Mouse (Mus musculus) hindbrain, embryonic 15.5 days (tissue): ENCODE measurements around the gene Amdhd1. TPM values are rescaled to one million over a fixed set of nuclear protein-coding genes. Genes with fewer than 3 reads are reported as not detected.

Source experiments
- ATAC-seq: fragments of 200-750 bp; cut with Nextera tagmentation; 2 replicates; pipeline ENCODE4 v1.8.0; 2017; ENCODE audit warnings: low read depth, moderate number of reproducible peaks, moderate TSS enrichment; ENCODE audit not compliant: low FRiP score
- H3K27ac ChIP-seq: fragments of 300-500 bp; sonication (generic); replicated peaks from 2 replicates; pipeline ENCODE4 v1.5.1; 2015; ENCODE audit warnings: mild to moderate bottlenecking, inconsistent platforms
- H3K27me3 ChIP-seq: fragments of 300-500 bp; sonication (generic); 2 replicates; pipeline ENCODE4 v1.6.1; 2015; ENCODE audit warnings: control low read depth, inconsistent platforms
- H3K36me3 ChIP-seq: fragments of 300-500 bp; sonication (generic); 2 replicates; pipeline ENCODE4 v1.6.1; 2015; ENCODE audit warnings: control low read depth, inconsistent platforms
- H3K4me1 ChIP-seq: fragments of 300-500 bp; sonication (generic); replicated peaks from 2 replicates; pipeline ENCODE4 v1.6.1; 2015; ENCODE audit warnings: control low read depth, inconsistent platforms
- H3K4me2 ChIP-seq: fragments of 300-500 bp; sonication (generic); 2 replicates; pipeline ENCODE4 v1.6.1; 2015; ENCODE audit warnings: moderate library complexity, mild to moderate bottlenecking, inconsistent platforms
- H3K4me3 ChIP-seq: fragments of 300-500 bp; sonication (generic); 2 replicates; pipeline ENCODE4 v1.5.1; 2015; ENCODE audit warnings: mild to moderate bottlenecking, inconsistent platforms
- H3K9ac ChIP-seq: fragments of 300-500 bp; sonication (generic); 2 replicates; pipeline ENCODE4 v1.6.1; 2015; ENCODE audit warnings: inconsistent platforms
- H3K9me3 ChIP-seq: fragments of 300-500 bp; sonication (generic); 2 replicates; pipeline ENCODE4 v1.6.1; 2016; ENCODE audit warnings: control low read depth, inconsistent platforms
- WGBS: fragments of 180-500 bp; shearing (Covaris S2); methylation state at CpG from one replicate; pipeline ENCODE4 v1.1.7; 2015; 5-methylcytosine and 5-hydroxymethylcytosine counted together
- polyA plus RNA-seq: library from polyadenylated mRNA; unstranded; fragments of >200 nt; fragmentation: Nextera tagmentation; extraction: Ambion mirVana; gene quantifications from 2 replicates; pipeline ENCODE4 v1.2.1, GENCODE M21; 2015

Gene Amdhd1
- polyA plus RNA-seq, 1 experiment from 2014 or later = 0.12 TPM

GRCm38 (mm10) chr10:93538287-93538686 is 1.5 kb downstream of the Amdhd1 start:
- no peak overlapping the region for H3K27ac ChIP-seq
- H3K9ac ChIP-seq = no peak overlapping the region
- 0 out of 2 replicates have a peak, but pooled peaks cover 9% of the 10 kb centered on the region for H3K27me3 ChIP-seq
- H3K36me3 ChIP-seq = no peaks in the 10 kb centered on the region
- no peak for ATAC-seq
- H3K4me2 ChIP-seq = no peak overlapping the region
- no peak overlapping the region for H3K4me3 ChIP-seq
- H3K9me3 ChIP-seq = no peaks in the 10 kb centered on the region
- H3K4me1 ChIP-seq = peaks cover 17% of the 10 kb centered on the region
- WGBS = 89% methylated on average over 2 of the region's 2 CpGs

GRCm38 (mm10) chr10:93525329-93525728 is 14.5 kb downstream of the Amdhd1 start:
- no peak overlapping the region for H3K9ac ChIP-seq
- H3K4me1 ChIP-seq = no peaks in the 10 kb centered on the region
- no peak overlapping the region for H3K4me3 ChIP-seq
- no peaks in the 10 kb centered on the region for H3K27me3 ChIP-seq
- no peak overlapping the region for H3K4me2 ChIP-seq
- no peak overlapping the region for H3K27ac ChIP-seq
- H3K36me3 ChIP-seq = no peaks in the 10 kb centered on the region
- ATAC-seq = no peak
- WGBS = 91% methylated on average over 1 of the region's 1 CpGs
- no peaks in the 10 kb centered on the region for H3K9me3 ChIP-seq

GRCm38 (mm10) chr10:93520994-93521393 is 18.8 kb downstream of the Amdhd1 start:
- Histone ChIP-seq H3K27ac (no peak overlapping the region), H3K9me3 (no peaks in the 10 kb centered on the region), H3K9ac (no peak overlapping the region), H3K4me1 (no peaks in the 10 kb centered on the region), H3K4me3 (no peak overlapping the region), H3K4me2 (no peak overlapping the region), H3K36me3 (no peaks in the 10 kb centered on the region), H3K27me3 (no peaks in the 10 kb centered on the region)
- 65% methylated on average over 4 of the region's 4 CpGs for WGBS
- ATAC-seq = no peak

- Histone ChIP-seq H3K4me2 (no peak overlapping the region), H3K27ac (no peak overlapping the region), H3K4me1 (no peaks in the 10 kb centered on the region), H3K9ac (no peak overlapping the region), H3K27me3 (no peaks in the 10 kb centered on the region), H3K4me3 (no peak overlapping the region), H3K9me3 (no peaks in the 10 kb centered on the region), H3K36me3 (no peaks in the 10 kb centered on the region)
- ATAC-seq = no peak
- WGBS = 85% methylated on average over 5 of the region's 5 CpGs
Observed at GRCm38 (mm10) chr10:93519756-93520155, 20.1 kb downstream of the Amdhd1 start.

GRCm38 (mm10) chr10:93519159-93519558 is 20.7 kb downstream of the Amdhd1 start:
- Histone ChIP-seq H3K27me3 (no peaks in the 10 kb centered on the region), H3K9ac (no peak overlapping the region), H3K9me3 (no peaks in the 10 kb centered on the region), H3K27ac (no peak overlapping the region), H3K36me3 (no peaks in the 10 kb centered on the region), H3K4me1 (no peaks in the 10 kb centered on the region), H3K4me3 (no peak overlapping the region), H3K4me2 (no peak overlapping the region)
- 95% methylated on average over 8 of the region's 8 CpGs for WGBS
- ATAC-seq = no peak

- H3K27ac ChIP-seq = no peak overlapping the region
- H3K4me1 ChIP-seq = no peaks in the 10 kb centered on the region
- no peak overlapping the region for H3K9ac ChIP-seq
- 97% methylated on average over 2 of the region's 2 CpGs for WGBS
- H3K4me3 ChIP-seq = no peak overlapping the region
- no peak overlapping the region for H3K4me2 ChIP-seq
- no peaks in the 10 kb centered on the region for H3K27me3 ChIP-seq
- no peaks in the 10 kb centered on the region for H3K9me3 ChIP-seq
- H3K36me3 ChIP-seq = no peaks in the 10 kb centered on the region
- ATAC-seq = no peak
Observed at GRCm38 (mm10) chr10:93518620-93519019, 21.2 kb downstream of the Amdhd1 start.

- WGBS = 91% methylated on average over 4 of the region's 4 CpGs
- Histone ChIP-seq H3K9me3 (no peaks in the 10 kb centered on the region), H3K36me3 (no peaks in the 10 kb centered on the region), H3K27ac (no peak overlapping the region), H3K4me1 (no peaks in the 10 kb centered on the region), H3K27me3 (no peaks in the 10 kb centered on the region), H3K4me3 (no peak overlapping the region), H3K9ac (no peak overlapping the region), H3K4me2 (no peak overlapping the region)
- ATAC-seq = no peak
Observed at GRCm38 (mm10) chr10:93518186-93518585, 21.6 kb downstream of the Amdhd1 start.

GRCm38 (mm10) chr10:93517754-93518153 is 22.1 kb downstream of the Amdhd1 start:
- H3K4me3 ChIP-seq = no peak overlapping the region
- no peaks in the 10 kb centered on the region for H3K9me3 ChIP-seq
- H3K4me1 ChIP-seq = no peaks in the 10 kb centered on the region
- H3K27me3 ChIP-seq = no peaks in the 10 kb centered on the region
- no peaks in the 10 kb centered on the region for H3K36me3 ChIP-seq
- H3K27ac ChIP-seq = no peak overlapping the region
- 42% methylated on average over 4 of the region's 4 CpGs for WGBS
- H3K9ac ChIP-seq = no peak overlapping the region
- no peak for ATAC-seq
- H3K4me2 ChIP-seq = no peak overlapping the region

- Histone ChIP-seq H3K36me3 (no peaks in the 10 kb centered on the region), H3K27me3 (no peaks in the 10 kb centered on the region), H3K4me3 (no peak overlapping the region), H3K9me3 (no peaks in the 10 kb centered on the region), H3K27ac (no peak overlapping the region), H3K4me2 (no peak overlapping the region), H3K9ac (no peak overlapping the region), H3K4me1 (no peaks in the 10 kb centered on the region)
- ATAC-seq = no peak
- 89% methylated on average over 12 of the region's 12 CpGs for WGBS
Observed at GRCm38 (mm10) chr10:93515927-93516326, 23.9 kb downstream of the Amdhd1 start.

GRCm38 (mm10) chr10:93515419-93515818 is 24.4 kb downstream of the Amdhd1 start:
- H3K27ac ChIP-seq = no peak overlapping the region
- H3K4me1 ChIP-seq = no peaks in the 10 kb centered on the region
- no peak overlapping the region for H3K4me2 ChIP-seq
- 27% methylated on average over 1 of the region's 1 CpGs for WGBS
- no peaks in the 10 kb centered on the region for H3K27me3 ChIP-seq
- no peak for ATAC-seq
- no peaks in the 10 kb centered on the region for H3K36me3 ChIP-seq
- H3K9me3 ChIP-seq = no peaks in the 10 kb centered on the region
- no peak overlapping the region for H3K4me3 ChIP-seq
- H3K9ac ChIP-seq = no peak overlapping the region

GRCm38 (mm10) chr10:93509532-93510153 is 30.2 kb downstream of the Amdhd1 start:
- no peak overlapping the region for H3K27ac ChIP-seq
- no peak overlapping the region for H3K9ac ChIP-seq
- WGBS = 93% methylated on average over 15 of the region's 15 CpGs
- no peak for ATAC-seq
- H3K36me3 ChIP-seq = no peaks in the 10 kb centered on the region
- no peak overlapping the region for H3K4me2 ChIP-seq
- no peaks in the 10 kb centered on the region for H3K9me3 ChIP-seq
- H3K27me3 ChIP-seq = no peaks in the 10 kb centered on the region
- no peaks in the 10 kb centered on the region for H3K4me1 ChIP-seq
- H3K4me3 ChIP-seq = no peak overlapping the region

- 66% methylated on average over 7 of the region's 7 CpGs for WGBS
- Histone ChIP-seq H3K4me3 (no peak overlapping the region), H3K36me3 (no peaks in the 10 kb centered on the region), H3K27me3 (no peaks in the 10 kb centered on the region), H3K9me3 (no peaks in the 10 kb centered on the region), H3K4me2 (no peak overlapping the region), H3K4me1 (no peaks in the 10 kb centered on the region), H3K27ac (no peak overlapping the region), H3K9ac (no peak overlapping the region)
- ATAC-seq = no peak
Observed at GRCm38 (mm10) chr10:93508383-93508970, 31.4 kb downstream of the Amdhd1 start.

- no peak for ATAC-seq
- no peak overlapping the region for H3K4me3 ChIP-seq
- no peaks in the 10 kb centered on the region for H3K4me1 ChIP-seq
- 82% methylated on average over 10 of the region's 10 CpGs for WGBS
- H3K9me3 ChIP-seq = no peaks in the 10 kb centered on the region
- no peak overlapping the region for H3K4me2 ChIP-seq
- H3K27me3 ChIP-seq = no peaks in the 10 kb centered on the region
- H3K27ac ChIP-seq = no peak overlapping the region
- no peak overlapping the region for H3K9ac ChIP-seq
- H3K36me3 ChIP-seq = no peaks in the 10 kb centered on the region
Observed at GRCm38 (mm10) chr10:93501346-93501745, 38.5 kb downstream of the Amdhd1 start.
